Mouse (Mus musculus) liver, embryonic 14.5 days (tissue): ENCODE results near the gene Amer2. TPM values are rescaled to one million over a fixed set of nuclear protein-coding genes. Genes with fewer than 3 reads are reported as not detected.

Experiments
- ATAC-seq: fragments of 200-750 bp; cut with Nextera tagmentation; 2 replicates; pipeline ENCODE4 v1.8.0; 2017; ENCODE audit warnings: moderate number of reproducible peaks, mild to moderate bottlenecking, moderate library complexity; ENCODE audit not compliant: insufficient read depth
- DNase-seq, 3 experiments: peaks; one replicate each; pipeline ENCODE4 v3.0.0-alpha.2; 2012 to 2013; ENCODE audit warnings: low read depth in 3 of 3, low spot score in 3 of 3
- H3K27ac ChIP-seq: fragments of 300-500 bp; sonication (generic); 2 replicates; pipeline ENCODE4 v1.5.1; 2014; ENCODE audit warnings: moderate library complexity, mild to moderate bottlenecking, control low read depth, inconsistent platforms
- H3K27me3 ChIP-seq: fragments of 300-500 bp; sonication (generic); 2 replicates; pipeline ENCODE4 v1.6.1; 2014; ENCODE audit warnings: mild to moderate bottlenecking, low read length, moderate library complexity; ENCODE audit not compliant: control insufficient read depth, insufficient read depth
- H3K36me3 ChIP-seq: fragments of 300-500 bp; sonication (generic); replicated peaks from 2 replicates; pipeline ENCODE4 v1.6.1; 2014; ENCODE audit warnings: low read depth; ENCODE audit not compliant: control insufficient read depth, insufficient read depth
- H3K4me1 ChIP-seq, 2 experiments: fragments of 200-500 bp in 1 of 2; fragments of 300-500 bp in 1 of 2; sonication (generic) in 1 of 2; replicated peaks; 2 replicates each; pipeline ENCODE4 v1.6.1; 2012 to 2014; ENCODE audit warnings: antibody characterized with exemption in 1 of 2, inconsistent platforms in 1 of 2, low read length in 1 of 2; ENCODE audit not compliant: control insufficient read depth in 2 of 2, insufficient read depth in 2 of 2
- H3K4me2 ChIP-seq: fragments of 300-500 bp; sonication (generic); 2 replicates; pipeline ENCODE4 v1.6.1; 2014; ENCODE audit warnings: low read depth, mild to moderate bottlenecking, control low read depth, moderate library complexity
- H3K4me3 ChIP-seq, 2 experiments: fragments of 200-500 bp in 1 of 2; fragments of 300-500 bp in 1 of 2; sonication (generic) in 1 of 2; 2 replicates each; pipeline ENCODE4 v1.5.1; 2012 to 2014; ENCODE audit warnings: low read depth in 2 of 2, low read length in 2 of 2, mild to moderate bottlenecking in 2 of 2, control low read depth in 1 of 2, inconsistent platforms in 1 of 2, moderate library complexity in 1 of 2; ENCODE audit not compliant: insufficient read depth in 1 of 2
- H3K9ac ChIP-seq: fragments of 300-500 bp; sonication (generic); replicated peaks from 2 replicates; pipeline ENCODE4 v1.6.1; 2014; ENCODE audit warnings: mild to moderate bottlenecking, control low read depth, moderate library complexity
- H3K9me3 ChIP-seq: fragments of 300-500 bp; sonication (generic); 2 replicates; pipeline ENCODE4 v1.6.1; 2016; ENCODE audit warnings: low read length, mixed read lengths; ENCODE audit not compliant: control insufficient read depth
- CTCF ChIP-seq: IDR thresholded peaks from 2 replicates; pipeline ENCODE4 v1.5.1; 2016; ENCODE audit warnings: antibody characterized with exemption, low read depth, control low read depth
- EP300 ChIP-seq: IDR thresholded peaks from 2 replicates; pipeline ENCODE4 v1.6.1; 2016; ENCODE audit warnings: antibody characterized with exemption, low read depth
- WGBS: fragments of 180-500 bp; shearing (Covaris S2); extraction: QIAGEN DNeasy Blood & Tissue Kit; methylation state at CpG from one replicate; pipeline ENCODE4 v1.1.7; 2014; ENCODE audit not compliant: insufficient replicate concordance; 5-methylcytosine and 5-hydroxymethylcytosine counted together
- polyA plus RNA-seq, 2 experiments: library from polyadenylated mRNA; depleted of rRNA in 1 of 2; stranded (reverse) in 1 of 2; unstranded in 1 of 2; fragments of >200 nt; fragmentation: Nextera tagmentation in 1 of 2; extraction: Ambion mirVana in 1 of 2; gene quantifications; 2 replicates each; pipeline versions ENCODE4 v1.2.1 to v1.2.3; 2012 to 2014

The Amer2 gene
- polyA plus RNA-seq, 2 experiments = 0.15 to 0.17 TPM

DNA sequence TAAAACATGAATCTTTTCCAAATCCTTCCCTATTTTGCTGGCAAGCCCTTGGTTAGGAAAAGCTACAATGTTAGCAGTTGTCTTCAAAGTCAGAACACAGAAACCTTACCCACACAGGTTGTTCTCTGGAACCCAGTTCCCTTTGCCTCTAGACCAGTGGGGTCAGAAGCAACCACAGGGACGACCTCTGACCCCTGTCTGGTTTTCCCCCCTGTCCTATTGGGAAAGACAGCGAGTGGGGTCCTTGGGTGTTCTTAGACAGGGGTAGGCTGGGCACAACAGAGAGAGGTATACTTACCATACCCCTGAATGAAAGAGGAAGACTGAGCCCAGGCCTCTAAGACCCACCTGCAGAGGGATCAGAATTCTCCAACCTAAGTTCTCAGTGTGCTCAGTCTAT is 4.0 kb downstream of the Amer2 start:
- Histone ChIP-seq H3K4me2 (no peak overlapping the region), H3K9ac (no peak overlapping the region), H3K36me3 (no peaks in the 10 kb centered on the region), H3K27me3 (peaks cover 32% of the 10 kb centered on the region), H3K27ac (no peak overlapping the region), H3K4me1 (no peaks in the 10 kb centered on the region), H3K4me3 (no peak overlapping the region), H3K9me3 (no peaks in the 10 kb centered on the region)
- DNase-seq (no peak), ATAC-seq (no peak)
- no peak for TF ChIP-seq EP300
- no peak for TF ChIP-seq CTCF
- 28% methylated on average over 2 of the region's 2 CpGs for WGBS

GRCm38 (mm10) chr14:60377546-60377945 is 4.5 kb downstream of the Amer2 start:
- Histone ChIP-seq H3K36me3 (no peaks in the 10 kb centered on the region), H3K27me3 (peaks cover 32% of the 10 kb centered on the region), H3K4me2 (peak overlapping the region; percentile 57), H3K9me3 (no peaks in the 10 kb centered on the region), H3K4me1 (no peaks in the 10 kb centered on the region), H3K9ac (no peak overlapping the region), H3K27ac (no peak overlapping the region), H3K4me3 (no peak overlapping the region)
- no peak for DNase-seq
- no peak for ATAC-seq
- 31% methylated on average over 10 of the region's 10 CpGs for WGBS
- TF ChIP-seq EP300 = no peak
- TF ChIP-seq CTCF = no peak

DNA sequence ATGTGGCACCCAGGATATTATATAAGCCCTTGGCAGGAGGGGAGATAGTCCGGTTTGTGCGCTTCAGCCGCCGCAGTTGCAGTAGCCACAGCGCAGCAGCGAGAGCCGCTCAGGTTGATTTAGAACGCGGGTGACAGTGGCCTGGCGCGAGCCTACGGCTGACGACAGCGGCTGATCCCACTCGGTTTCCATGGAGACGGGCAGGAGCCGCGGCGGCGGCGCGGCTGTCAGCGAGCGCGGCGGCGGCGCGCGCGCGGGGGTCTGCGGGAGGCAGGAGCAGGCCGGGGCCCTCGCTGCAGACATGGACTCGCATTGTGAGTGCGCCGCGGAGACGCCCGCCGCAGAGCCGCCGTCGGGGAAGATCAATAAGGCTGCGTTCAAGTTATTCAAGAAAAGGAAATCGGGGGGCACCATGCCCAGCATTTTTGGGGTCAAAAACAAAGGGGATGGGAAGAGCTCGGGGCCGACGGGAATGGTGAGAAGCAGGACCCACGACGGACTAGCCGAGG is 5.1 kb downstream of the Amer2 start:
- Histone ChIP-seq H3K4me3 (peak overlapping the region; percentile 37 to 47), H3K4me1 (no peaks in the 10 kb centered on the region), H3K9me3 (no peaks in the 10 kb centered on the region), H3K36me3 (no peaks in the 10 kb centered on the region), H3K9ac (no peak overlapping the region), H3K27me3 (peaks cover 32% of the 10 kb centered on the region), H3K27ac (no peak overlapping the region), H3K4me2 (peak overlapping the region; percentile 57)
- 1% methylated on average over 53 of the region's 53 CpGs for WGBS
- no peak for ATAC-seq
- no peak for DNase-seq
- TF ChIP-seq EP300 (no peak), CTCF (no peak)

GRCm38 (mm10) chr14:60378566-60379322 is 5.7 kb downstream of the Amer2 start:
- Histone ChIP-seq H3K9me3 (no peaks in the 10 kb centered on the region), H3K4me2 (peak overlapping the region; percentile 57), H3K36me3 (no peaks in the 10 kb centered on the region), H3K27me3 (peaks cover 32% of the 10 kb centered on the region), H3K4me3 (peak overlapping the region; percentile 37 to 47), H3K9ac (no peak overlapping the region), H3K27ac (no peak overlapping the region), H3K4me1 (no peaks in the 10 kb centered on the region)
- WGBS = 2% methylated on average over 76 of the region's 77 CpGs
- no peak for DNase-seq
- no peak for ATAC-seq
- TF ChIP-seq EP300 (no peak), CTCF (no peak)

- DNase-seq = no peak
- TF ChIP-seq CTCF = no peak
- TF ChIP-seq EP300 = no peak
- H3K27me3 ChIP-seq = peaks cover 32% of the 10 kb centered on the region
- H3K9me3 ChIP-seq = no peaks in the 10 kb centered on the region
- no peak overlapping the region for H3K27ac ChIP-seq
- WGBS = 42% methylated on average over 20 of the region's 20 CpGs
- no peak overlapping the region for H3K9ac ChIP-seq
- H3K4me2 ChIP-seq = peak overlapping the region; percentile 57
- H3K4me3 ChIP-seq = peak overlapping the region; percentile 37 to 47; a peak in 3 of 4 replicates
- no peaks in the 10 kb centered on the region for H3K4me1 ChIP-seq
- ATAC-seq = no peak
- H3K36me3 ChIP-seq = no peaks in the 10 kb centered on the region
These were observed 6.4 kb downstream of the Amer2 start for GRCm38 (mm10) chr14:60379323-60379957.
